Mouse (Mus musculus) liver, embryonic 11.5 days (tissue): ENCODE results near the gene Tubb3. TPM values are rescaled to one million over a fixed set of nuclear protein-coding genes. Genes with fewer than 3 reads are reported as not detected.

ENCODE experiments used
- ATAC-seq: fragments of 200-750 bp; cut with Nextera tagmentation; replicated peaks from 2 replicates; pipeline ENCODE4 v1.8.0; 2017; ENCODE audit warnings: moderate number of reproducible peaks, mild to moderate bottlenecking, moderate TSS enrichment, moderate library complexity; ENCODE audit not compliant: low FRiP score
- DNase-seq: peaks from one replicate; pipeline ENCODE4 v3.0.0-alpha.2; 2017; ENCODE audit warnings: low spot score
- H3K27ac ChIP-seq: fragments of 300-500 bp; sonication (generic); 2 replicates; pipeline ENCODE4 v1.5.1; 2014; ENCODE audit warnings: mild to moderate bottlenecking, low read depth, low read length, control low read depth
- H3K27me3 ChIP-seq: fragments of 300-500 bp; sonication (generic); replicated peaks from 2 replicates; pipeline ENCODE4 v1.6.1; 2014; ENCODE audit warnings: low read length, mixed read lengths; ENCODE audit not compliant: control insufficient read depth, insufficient read depth
- H3K36me3 ChIP-seq: fragments of 300-500 bp; sonication (generic); 2 replicates; pipeline ENCODE4 v1.6.1; 2014; ENCODE audit warnings: mild to moderate bottlenecking, low read length, moderate library complexity, mixed read lengths; ENCODE audit not compliant: control insufficient read depth, insufficient read depth
- H3K4me1 ChIP-seq: fragments of 300-500 bp; sonication (generic); replicated peaks from 2 replicates; pipeline ENCODE4 v1.6.1; 2014; ENCODE audit warnings: low read length, mixed read lengths; ENCODE audit not compliant: control insufficient read depth, insufficient read depth
- H3K4me2 ChIP-seq: fragments of 300-500 bp; sonication (generic); 2 replicates; pipeline ENCODE4 v1.6.1; 2014; ENCODE audit warnings: mild to moderate bottlenecking, control low read depth, moderate library complexity
- H3K4me3 ChIP-seq: fragments of 300-500 bp; sonication (generic); 2 replicates; pipeline ENCODE4 v1.5.1; 2014; ENCODE audit warnings: low read depth, low read length, control low read depth
- H3K9ac ChIP-seq: fragments of 300-500 bp; sonication (generic); 2 replicates; pipeline ENCODE4 v1.6.1; 2014; ENCODE audit warnings: low read depth, low read length, control low read depth
- H3K9me3 ChIP-seq: fragments of 300-500 bp; sonication (generic); 2 replicates; pipeline ENCODE4 v1.6.1; 2016; ENCODE audit warnings: low read length, inconsistent platforms, mixed read lengths; ENCODE audit not compliant: control insufficient read depth
- WGBS: fragments of 180-500 bp; shearing (Covaris S2); extraction: QIAGEN DNeasy Blood & Tissue Kit; methylation state at CpG from one replicate; pipeline ENCODE4 v1.1.7; 2014; 5-methylcytosine and 5-hydroxymethylcytosine counted together
- polyA plus RNA-seq: library from polyadenylated mRNA; unstranded; fragments of >200 nt; fragmentation: Nextera tagmentation; extraction: Ambion mirVana; gene quantifications from 2 replicates; pipeline ENCODE4 v1.2.1, GENCODE M21; 2014

The Tubb3 gene
- polyA plus RNA-seq, 1 experiment from 2014 or later: 6.0 TPM

- no peak for DNase-seq
- peaks cover 68% of the 10 kb centered on the region for H3K36me3 ChIP-seq
- no peak overlapping the region for H3K4me3 ChIP-seq
These were observed 24.2 kb upstream of the Tubb3 start for GRCm38 (mm10) chr8:123387041-123387440.

GRCm38 (mm10) chr8:123387801-123388200, 23.4 kb upstream of the Tubb3 start:
- 88% methylated on average over 8 of the region's 8 CpGs for WGBS
- Histone ChIP-seq H3K36me3 (peaks cover 69% of the 10 kb centered on the region), H3K4me3 (no peak overlapping the region), H3K4me1 (no peaks in the 10 kb centered on the region), H3K9ac (no peak overlapping the region), H3K27ac (no peak overlapping the region), H3K4me2 (no peak overlapping the region), H3K27me3 (no peaks in the 10 kb centered on the region), H3K9me3 (no peaks in the 10 kb centered on the region)
- DNase-seq: no peak
- no peak for ATAC-seq

More at GRCm38 (mm10) chr8:123387041-123387440, 24.2 kb upstream of the Tubb3 start:
- Histone ChIP-seq H3K4me1 (no peaks in the 10 kb centered on the region), H3K9ac (no peak overlapping the region), H3K27ac (no peak overlapping the region), H3K4me2 (no peak overlapping the region), H3K9me3 (no peaks in the 10 kb centered on the region), H3K27me3 (no peaks in the 10 kb centered on the region)
- ATAC-seq: no peak
- 78% methylated on average over 3 of the region's 3 CpGs for WGBS

- H3K36me3 ChIP-seq: peaks cover 68% of the 10 kb centered on the region
- H3K9me3 ChIP-seq: no peaks in the 10 kb centered on the region
- no peaks in the 10 kb centered on the region for H3K27me3 ChIP-seq
- 94% methylated on average over 7 of the region's 7 CpGs for WGBS
- no peak overlapping the region for H3K4me3 ChIP-seq
- no peak for DNase-seq
- H3K27ac ChIP-seq: no peak overlapping the region
- no peaks in the 10 kb centered on the region for H3K4me1 ChIP-seq
- H3K4me2 ChIP-seq: no peak overlapping the region
- ATAC-seq: no peak
- no peak overlapping the region for H3K9ac ChIP-seq
These were observed 22.2 kb upstream of the Tubb3 start for GRCm38 (mm10) chr8:123389026-123389425.

GRCm38 (mm10) chr8:123398308-123398707, 12.9 kb upstream of the Tubb3 start:
- no peaks in the 10 kb centered on the region for H3K27me3 ChIP-seq
- ATAC-seq (no peak), DNase-seq (no peak)
- WGBS: 91% methylated on average over 13 of the region's 13 CpGs
- H3K27ac ChIP-seq: no peak overlapping the region
- no peak overlapping the region for H3K4me3 ChIP-seq
- H3K9ac ChIP-seq: no peak overlapping the region
- no peak overlapping the region for H3K4me2 ChIP-seq
- no peaks in the 10 kb centered on the region for H3K4me1 ChIP-seq
- no peaks in the 10 kb centered on the region for H3K9me3 ChIP-seq
- H3K36me3 ChIP-seq: peaks cover 65% of the 10 kb centered on the region

- H3K27ac ChIP-seq: no peak overlapping the region
- H3K27me3 ChIP-seq: no peaks in the 10 kb centered on the region
- ATAC-seq (no peak), DNase-seq (no peak)
- H3K4me2 ChIP-seq: no peak overlapping the region
- 0 out of 2 replicates have a peak, but pooled peaks cover 2% of the 10 kb centered on the region for H3K4me1 ChIP-seq
- no peaks in the 10 kb centered on the region for H3K9me3 ChIP-seq
- no peak overlapping the region for H3K9ac ChIP-seq
- H3K4me3 ChIP-seq: no peak overlapping the region
- WGBS: 89% methylated on average over 9 of the region's 9 CpGs
- peaks cover 35% of the 10 kb centered on the region for H3K36me3 ChIP-seq
These were observed 9.3 kb upstream of the Tubb3 start for GRCm38 (mm10) chr8:123401936-123402335.

GRCm38 (mm10) chr8:123402730-123403326, 8.4 kb upstream of the Tubb3 start:
- Histone ChIP-seq H3K4me1 (peaks cover 4% of the 10 kb centered on the region; the same call in 1 of the 2 replicates), H3K9ac (no peak overlapping the region), H3K36me3 (peaks cover 33% of the 10 kb centered on the region), H3K9me3 (no peaks in the 10 kb centered on the region), H3K27me3 (peaks cover 7% of the 10 kb centered on the region; the same call in 1 of the 2 replicates), H3K27ac (no peak overlapping the region), H3K4me2 (no peak overlapping the region), H3K4me3 (no peak overlapping the region)
- DNase-seq: no peak
- 89% methylated on average over 9 of the region's 9 CpGs for WGBS
- no peak for ATAC-seq

GRCm38 (mm10) chr8:123404521-123404920, 6.7 kb upstream of the Tubb3 start:
- DNase-seq (no peak), ATAC-seq (no peak)
- H3K4me3 ChIP-seq: no peak overlapping the region
- WGBS: 64% methylated on average over 8 of the region's 8 CpGs
- H3K27me3 ChIP-seq: peaks cover 10% of the 10 kb centered on the region; the same call in 1 of the 2 replicates
- no peak overlapping the region for H3K27ac ChIP-seq
- peaks cover 16% of the 10 kb centered on the region for H3K36me3 ChIP-seq
- no peak overlapping the region for H3K4me2 ChIP-seq
- H3K9ac ChIP-seq: no peak overlapping the region
- peaks cover 18% of the 10 kb centered on the region for H3K4me1 ChIP-seq
- H3K9me3 ChIP-seq: no peaks in the 10 kb centered on the region

GRCm38 (mm10) chr8:123406786-123407185, 4.4 kb upstream of the Tubb3 start, which contains the start of gene Mc1r:
Gene Mc1r (plus strand): TSS chr8:123407107.
- Histone ChIP-seq H3K36me3 (peaks cover 7% of the 10 kb centered on the region), H3K4me3 (no peak within 1 kb of the TSS), H3K9me3 (no peaks in the 10 kb centered on the region), H3K27me3 (peaks cover 32% of the 10 kb centered on the region), H3K4me2 (peak within 1 kb of the TSS; percentile 4; the same call in 1 of the 2 replicates), H3K27ac (no peak within 1 kb of the TSS), H3K9ac (0 out of 2 replicates have a peak within 1 kb of the TSS, but pooled peaks have one; percentile 10), H3K4me1 (peaks cover 33% of the 10 kb centered on the region)
- WGBS: 9% methylated on average over 4 of the region's 4 CpGs
- peak; percentile 70 for DNase-seq
- ATAC-seq: no peak

GRCm38 (mm10) chr8:123407612-123408011, 3.6 kb upstream of the Tubb3 start:
- no peak overlapping the region for H3K27ac ChIP-seq
- H3K9ac ChIP-seq: no peak overlapping the region
- H3K27me3 ChIP-seq: peaks cover 40% of the 10 kb centered on the region
- peaks cover 4% of the 10 kb centered on the region; the same call in 1 of the 2 replicates for H3K36me3 ChIP-seq
- DNase-seq (no peak), ATAC-seq (no peak)
- peaks cover 40% of the 10 kb centered on the region for H3K4me1 ChIP-seq
- H3K9me3 ChIP-seq: no peaks in the 10 kb centered on the region
- no peak overlapping the region for H3K4me2 ChIP-seq
- 81% methylated on average over 13 of the region's 13 CpGs for WGBS
- no peak overlapping the region for H3K4me3 ChIP-seq
